Mouse (Mus musculus): ENCODE results near the gene Tef.

Tef gene

GRCm38 (mm10) chr15:81802001-81802890, at the start of gene Tef:
TSS of gene Tef (plus strand) at chr15:81802421.
- peak; percentile 98 to 100 for DNase-seq (ENCODE audit: low spot score in 2 of 2)

DNA sequence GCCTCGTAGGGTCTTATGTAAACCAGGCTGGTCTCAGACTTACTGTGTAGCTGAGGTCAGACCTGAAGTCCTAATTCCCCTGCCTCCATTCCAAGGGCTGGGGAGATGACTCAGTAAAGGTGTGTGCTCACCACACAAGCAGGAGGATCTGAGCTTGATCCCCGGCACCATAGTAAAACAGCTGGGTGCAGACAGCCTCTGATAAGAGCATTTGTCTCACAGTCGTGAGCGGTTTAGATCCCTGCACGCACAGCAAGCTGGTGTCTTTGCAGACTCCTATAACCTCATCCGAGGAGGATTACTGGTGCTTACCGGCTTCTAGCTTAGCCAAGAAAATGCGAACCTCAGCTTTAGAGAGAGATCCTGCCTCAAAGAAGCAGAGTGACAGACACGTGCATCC, 48.6 kb upstream of the Tef start:
- DNase-seq (ENCODE audit: low spot score in 2 of 2): no peak

DNA sequence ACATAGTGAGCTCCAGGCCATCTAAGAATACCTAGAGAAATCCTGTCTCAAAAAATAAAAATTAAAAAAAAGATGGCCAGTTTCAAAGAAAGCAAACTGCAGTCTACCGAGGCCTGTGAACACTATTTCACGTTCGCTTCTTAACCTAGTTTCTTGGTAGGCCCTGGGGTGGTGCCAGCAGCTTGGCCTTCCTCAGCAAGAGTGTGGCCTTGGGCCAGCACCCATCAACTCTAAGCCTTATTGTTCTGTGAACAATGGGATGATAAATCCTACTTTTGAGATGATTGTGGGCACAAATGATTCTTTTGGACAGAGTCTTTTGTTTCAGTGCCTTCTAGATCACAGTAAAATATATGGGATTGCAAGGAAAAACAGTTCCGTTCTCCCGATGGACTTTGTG, 43.5 kb upstream of the Tef start:
- no peak for DNase-seq (ENCODE audit: low spot score in 2 of 2)

DNA sequence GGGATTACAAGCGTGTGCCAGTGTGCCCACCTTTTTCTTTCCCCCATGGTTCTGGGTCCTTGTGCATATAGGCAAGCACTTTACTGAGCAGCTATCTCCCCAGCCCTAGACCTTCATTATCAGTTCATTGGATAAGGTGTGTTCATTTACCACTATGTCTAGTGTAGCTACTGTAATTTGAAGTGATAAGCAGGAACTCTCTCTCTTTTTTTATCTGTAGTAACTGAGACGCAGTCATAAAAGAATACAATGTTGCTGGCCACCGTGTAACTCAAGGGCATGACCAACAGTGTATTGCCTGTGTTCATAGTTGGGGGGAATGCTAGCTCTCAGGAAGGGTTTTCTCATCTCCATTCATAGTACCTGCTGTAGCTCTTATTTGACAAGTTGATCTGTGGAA, 42.7 kb upstream of the Tef start:
- no peak for DNase-seq (ENCODE audit: low spot score in 2 of 2)

DNA sequence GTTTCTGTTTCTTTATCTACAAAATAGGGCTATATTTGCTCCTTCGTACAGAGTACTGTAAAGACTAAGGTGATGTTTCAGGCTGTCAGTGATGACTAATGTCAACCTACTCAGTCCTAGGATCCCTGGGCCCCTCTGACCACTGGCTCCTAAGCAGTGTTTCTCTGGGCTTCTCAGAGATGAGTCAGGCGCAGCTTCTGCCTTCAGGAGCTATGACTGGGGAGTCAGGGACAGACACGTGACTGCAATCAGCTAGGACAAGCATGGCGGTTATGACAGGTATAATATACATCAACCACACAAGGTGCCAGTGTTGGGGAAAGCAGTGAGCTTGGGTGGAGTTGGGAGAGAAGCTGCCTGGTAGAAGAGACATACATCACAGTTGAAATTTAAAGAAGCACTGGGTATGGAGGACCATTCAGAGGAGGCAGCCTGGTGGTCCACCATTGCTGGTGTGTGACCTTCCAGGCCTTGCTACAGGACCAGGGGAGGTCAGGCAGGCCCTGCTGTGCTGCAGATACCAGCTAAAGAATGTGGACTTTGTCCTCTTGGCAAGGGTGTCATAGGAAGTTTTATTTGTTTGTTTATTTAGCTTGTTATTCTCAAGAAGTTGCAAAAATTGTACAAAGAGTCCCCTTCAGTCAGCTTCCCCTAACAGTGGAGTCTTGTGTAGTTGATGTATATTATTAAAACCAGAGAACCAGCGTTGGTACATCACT, 41.7 kb upstream of the Tef start:
- DNase-seq (ENCODE audit: low spot score in 2 of 2): no peak

GRCm38 (mm10) chr15:81761381-81761780, 40.8 kb upstream of the Tef start:
- DNase-seq (ENCODE audit: low spot score in 2 of 2): no peak

DNA sequence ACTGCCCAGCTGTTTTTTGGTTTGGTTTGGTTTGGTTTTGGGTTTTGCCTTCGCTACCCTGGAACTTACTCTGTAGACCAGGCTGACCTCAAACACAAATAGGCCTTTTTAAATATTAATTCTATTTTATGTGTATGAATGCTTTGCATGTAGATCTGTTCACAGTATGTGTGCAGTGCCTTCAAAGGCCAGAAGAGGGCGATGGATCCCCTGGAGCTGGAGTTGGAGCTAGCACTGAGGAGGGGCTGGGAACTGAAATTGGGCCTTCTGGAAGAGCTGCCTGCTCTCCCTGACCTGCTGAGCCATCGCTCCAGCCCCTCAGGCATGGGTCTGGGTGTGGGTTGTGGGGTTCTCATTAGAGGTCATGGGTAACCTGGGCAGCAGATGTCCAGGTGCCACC, 40.3 kb upstream of the Tef start:
- no peak for DNase-seq (ENCODE audit: low spot score in 2 of 2)

DNA sequence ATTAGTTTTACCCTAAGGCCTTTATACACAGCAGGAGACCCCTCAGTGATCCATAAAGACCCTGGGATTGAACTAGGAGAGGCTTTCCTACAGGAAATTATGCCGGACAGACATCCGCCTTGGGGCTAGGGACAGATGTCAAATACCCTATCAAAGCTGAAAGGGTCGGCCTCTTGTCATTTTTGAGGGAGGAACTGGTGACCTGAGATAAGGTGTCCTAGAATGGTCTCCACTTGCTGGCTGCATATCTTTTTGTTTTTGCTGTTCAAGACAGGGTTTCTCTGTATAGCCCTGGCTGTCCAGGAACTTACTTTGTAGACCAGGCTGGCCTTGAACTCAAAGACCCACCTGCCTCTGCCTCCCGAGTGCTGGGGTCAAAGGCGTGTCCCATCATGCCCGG, 37.6 kb upstream of the Tef start:
- no peak for DNase-seq (ENCODE audit: low spot score in 2 of 2)

GRCm38 (mm10) chr15:81765651-81766050, 36.6 kb upstream of the Tef start:
- no peak for DNase-seq (ENCODE audit: low spot score in 2 of 2)

- DNase-seq (ENCODE audit: low spot score in 2 of 2): no peak
Measured at GRCm38 (mm10) chr15:81766439-81766838, 35.8 kb upstream of the Tef start.

DNA sequence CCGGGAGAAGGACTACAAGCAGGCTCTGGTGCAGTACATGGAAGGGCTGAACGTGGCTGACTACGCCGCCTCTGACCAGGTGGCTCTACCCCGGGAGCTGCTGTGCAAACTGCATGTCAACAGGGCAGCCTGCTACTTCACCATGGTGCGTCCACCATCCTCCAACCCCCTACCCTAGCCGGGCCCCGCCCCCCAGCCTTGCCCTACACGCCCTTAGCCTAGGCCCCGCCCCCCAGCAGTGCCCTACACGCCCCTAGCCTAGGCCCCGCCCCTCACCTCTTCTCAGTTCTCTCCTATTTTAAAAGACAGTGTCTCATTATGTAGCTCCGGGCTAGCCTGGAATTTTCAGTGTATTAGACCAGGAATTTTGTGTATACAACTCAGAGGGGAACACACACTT, 33.2 kb upstream of the Tef start:
- no peak for DNase-seq (ENCODE audit: low spot score in 2 of 2)

DNA sequence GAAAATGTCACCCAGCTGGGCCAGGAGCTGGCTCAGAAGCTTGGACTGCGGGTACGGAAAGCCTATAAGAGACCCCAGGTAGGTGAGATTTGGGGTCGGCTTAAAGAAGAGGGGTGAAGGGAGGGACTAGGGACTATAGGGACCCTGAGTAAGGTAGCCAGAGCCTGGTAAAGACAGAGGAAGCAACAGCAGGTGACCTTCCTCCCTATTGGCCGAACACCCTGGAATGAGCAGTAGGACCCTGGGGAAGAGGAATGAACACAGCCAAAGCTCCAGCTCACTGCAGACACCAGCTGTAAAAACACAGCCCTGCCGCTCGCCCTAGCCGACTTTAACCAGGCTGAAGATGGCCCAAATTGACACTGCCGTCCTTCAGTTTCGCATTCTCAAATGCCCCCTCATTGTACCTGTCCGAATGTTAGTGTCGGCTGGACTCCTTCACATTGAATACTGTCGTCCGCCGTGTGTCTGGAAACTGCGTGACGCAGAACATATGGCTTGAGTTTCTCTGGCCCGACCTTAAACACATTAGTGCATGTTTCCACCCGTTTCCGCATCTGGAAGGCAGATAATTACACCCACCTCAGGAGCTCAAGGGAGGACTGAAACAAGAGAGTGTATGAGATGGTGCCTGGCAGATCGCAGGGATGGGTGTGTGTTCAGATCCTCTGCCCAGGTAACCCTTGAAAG, 29.6 kb upstream of the Tef start:
- no peak for DNase-seq (ENCODE audit: low spot score in 2 of 2)

- DNase-seq (ENCODE audit: low spot score in 2 of 2): no peak
Measured at GRCm38 (mm10) chr15:81774505-81775171, 27.6 kb upstream of the Tef start.

- no peak for DNase-seq (ENCODE audit: low spot score in 2 of 2)
Measured at GRCm38 (mm10) chr15:81776631-81777422, 25.4 kb upstream of the Tef start.

DNA sequence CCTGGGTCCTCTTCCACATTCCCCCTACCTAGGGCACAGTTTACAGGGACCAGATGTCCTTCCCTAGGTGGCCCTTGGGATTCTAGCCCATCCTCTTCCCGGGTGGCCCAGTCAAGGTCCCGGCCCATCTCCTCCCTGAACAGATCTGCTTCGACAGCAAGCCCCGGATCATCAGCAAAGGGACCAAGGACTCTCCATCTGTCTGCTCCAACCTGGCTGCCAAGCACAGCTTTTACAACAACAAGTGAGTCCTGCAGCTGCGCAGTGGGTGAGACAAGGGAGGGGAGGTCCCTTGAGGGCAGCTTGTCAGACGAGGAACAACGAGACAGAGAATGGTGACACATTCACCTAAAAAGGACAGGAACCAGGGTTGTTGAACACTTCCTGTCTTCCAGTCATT, 20.4 kb upstream of the Tef start:
- DNase-seq (ENCODE audit: low spot score in 2 of 2): no peak

DNA sequence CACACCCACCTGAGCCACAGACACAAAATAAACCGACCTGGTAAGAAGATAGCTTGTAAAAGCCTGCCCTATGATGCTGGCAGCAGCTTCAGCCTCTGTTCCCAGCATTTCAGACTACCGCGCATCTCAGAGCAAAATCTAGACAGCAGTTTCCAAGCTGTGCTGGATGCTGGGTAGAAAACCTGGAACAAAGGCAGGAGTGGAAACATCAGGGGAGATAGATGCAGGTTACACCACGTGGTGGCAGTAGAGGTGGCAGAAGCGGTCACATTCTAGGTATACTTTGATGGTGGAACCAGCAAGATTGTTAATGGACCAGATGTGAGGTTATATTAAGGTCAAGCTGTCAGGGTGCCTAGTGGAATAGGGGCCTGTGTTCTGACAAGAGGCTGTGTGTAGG, 17.5 kb upstream of the Tef start:
- DNase-seq (ENCODE audit: low spot score in 2 of 2): no peak

DNA sequence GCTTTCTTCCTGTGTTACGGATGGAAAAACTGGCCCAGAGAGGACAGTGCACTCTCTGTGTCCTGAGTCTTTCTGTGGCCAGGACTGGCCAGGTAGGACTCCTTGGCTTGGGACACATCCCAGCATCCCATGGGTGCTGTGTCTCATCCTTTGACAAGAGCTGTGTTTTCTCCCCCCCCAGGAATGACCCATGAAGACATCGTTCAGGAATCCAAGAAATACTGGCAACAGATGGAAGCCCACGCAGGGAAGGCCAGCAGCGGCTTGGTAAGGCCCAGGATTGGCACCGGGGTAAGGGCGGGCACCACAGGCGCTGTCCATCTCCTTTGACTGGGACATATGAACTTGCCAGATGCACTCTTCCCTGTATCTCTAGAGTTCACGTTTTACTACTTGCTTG, 16.5 kb upstream of the Tef start:
- no peak for DNase-seq (ENCODE audit: low spot score in 2 of 2)

- DNase-seq (ENCODE audit: low spot score in 2 of 2): no peak
Measured at GRCm38 (mm10) chr15:81787525-81787924, 14.7 kb upstream of the Tef start.

GRCm38 (mm10) chr15:81792444-81792843, 9.8 kb upstream of the Tef start:
- DNase-seq (ENCODE audit: low spot score in 2 of 2): no peak

DNA sequence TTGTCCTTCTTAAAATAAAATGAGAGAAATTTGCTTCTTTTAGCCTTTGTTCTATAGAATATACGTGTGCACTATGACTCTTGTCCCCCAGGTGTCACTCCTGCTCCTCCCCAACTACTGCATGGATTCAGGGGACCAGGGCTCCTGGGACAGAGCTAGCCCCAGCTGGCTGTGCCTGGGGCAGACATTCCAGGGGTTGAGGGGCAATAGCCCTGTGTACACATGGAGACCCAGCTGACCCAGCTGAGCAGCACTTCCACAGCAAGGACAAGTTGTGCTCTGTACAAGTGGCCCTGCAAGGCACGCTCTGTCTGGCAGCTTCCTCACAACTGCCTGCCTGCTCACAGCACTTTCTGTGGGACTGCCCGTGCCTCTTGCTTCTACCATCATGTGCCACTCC, 6.0 kb upstream of the Tef start:
- DNase-seq (ENCODE audit: low spot score in 2 of 2): no peak

DNA sequence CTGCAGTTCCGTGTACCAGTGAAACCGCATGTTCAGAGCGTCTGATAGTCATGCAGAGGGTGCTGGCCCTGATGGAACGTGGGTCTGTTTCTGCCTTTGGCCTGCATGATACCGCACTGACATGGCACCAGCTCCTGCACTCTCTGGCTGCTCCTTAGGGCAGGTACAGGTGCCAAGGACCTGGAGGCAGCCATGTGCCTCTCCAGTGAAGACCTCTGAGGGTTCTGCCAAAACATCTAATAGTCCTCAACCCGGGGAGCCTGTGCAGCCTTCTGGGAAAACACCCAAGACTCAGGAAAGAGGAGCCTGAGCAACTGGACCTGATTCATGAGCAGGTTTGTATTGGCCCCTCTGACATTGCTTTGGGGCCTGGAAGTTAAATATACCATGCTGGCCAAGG, 4.4 kb upstream of the Tef start:
- DNase-seq (ENCODE audit: low spot score in 2 of 2): no peak
